Mouse (Mus musculus) thymus, adult 2 months (tissue): ENCODE measurements around the gene C5ar1.

ENCODE experiments used
- CTCF ChIP-seq: fragments of 200-500 bp; IDR thresholded peaks from 2 replicates; pipeline ENCODE4 v1.5.1; 2012; ENCODE audit warnings: mild to moderate bottlenecking, control low read depth, low read length, moderate library complexity, borderline replicate concordance; ENCODE audit not compliant: control insufficient read depth, poor library complexity, insufficient read depth; ENCODE audit errors: extremely low read depth
- POLR2A ChIP-seq: fragments of 200-500 bp; IDR thresholded peaks from 2 replicates; pipeline ENCODE4 v1.6.1; 2012; ENCODE audit warnings: mild to moderate bottlenecking, low read length, control low read depth, moderate library complexity; ENCODE audit not compliant: control insufficient read depth, poor library complexity, insufficient read depth; ENCODE audit errors: extremely low read depth

DNA sequence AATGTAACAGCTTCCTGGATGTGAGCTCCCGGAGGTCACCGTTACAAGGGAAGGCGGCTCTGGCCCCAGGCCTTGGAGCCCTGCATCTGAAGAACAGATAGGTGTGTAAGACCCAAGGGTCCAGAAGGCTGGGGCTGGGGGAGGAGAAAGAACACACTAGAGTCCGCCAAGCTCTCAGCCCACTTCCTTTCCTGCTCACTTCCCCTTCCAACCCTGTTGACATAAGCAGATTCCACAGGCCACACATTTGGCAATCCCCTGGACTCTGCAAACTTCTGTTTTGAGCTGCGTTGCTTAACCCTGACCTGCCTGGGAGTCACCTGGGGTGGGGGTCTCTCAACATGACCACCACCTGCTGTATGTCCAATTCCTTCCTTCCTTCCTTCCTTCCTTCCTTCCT is 15.3 kb downstream of the C5ar1 start, which contains the start of gene C5ar2:
- TF ChIP-seq POLR2A (no peak), CTCF (no peak)
